Mouse (Mus musculus) kidney, adult 11 months (tissue): ENCODE measurements around the gene Mapkapk2.

Experiments used
- DNase-seq: peaks from one replicate; pipeline ENCODE4 v3.0.0; 2022

Mapkapk2 gene

GRCm38 (mm10) chr1:131080686-131081085, 16.9 kb downstream of the Mapkapk2 start:
- DNase-seq, result no peak

GRCm38 (mm10) chr1:131079762-131080161, 17.9 kb downstream of the Mapkapk2 start:
- DNase-seq, result no peak

- no peak for DNase-seq
Measured at GRCm38 (mm10) chr1:131078761-131079330, 18.8 kb downstream of the Mapkapk2 start.

GRCm38 (mm10) chr1:131075098-131075791, 22.4 kb downstream of the Mapkapk2 start:
- no peak for DNase-seq

GRCm38 (mm10) chr1:131074524-131074938, 23.1 kb downstream of the Mapkapk2 start:
- DNase-seq, result no peak

- no peak for DNase-seq
Measured at GRCm38 (mm10) chr1:131072376-131072990, 25.1 kb downstream of the Mapkapk2 start.

GRCm38 (mm10) chr1:131069010-131069409, 28.6 kb downstream of the Mapkapk2 start:
- no peak for DNase-seq

- DNase-seq, result peak; percentile 69
Measured at GRCm38 (mm10) chr1:131068011-131068727, 29.5 kb downstream of the Mapkapk2 start.

GRCm38 (mm10) chr1:131064202-131064601, 33.4 kb downstream of the Mapkapk2 start:
- no peak for DNase-seq

- DNase-seq, result no peak
Measured at GRCm38 (mm10) chr1:131062821-131063220, 34.8 kb downstream of the Mapkapk2 start.

GRCm38 (mm10) chr1:131061740-131062254, 35.8 kb downstream of the Mapkapk2 start:
- DNase-seq, result no peak

- DNase-seq, result no peak
Measured at GRCm38 (mm10) chr1:131060290-131061253, 37.1 kb downstream of the Mapkapk2 start.

GRCm38 (mm10) chr1:131059841-131060240, 37.8 kb downstream of the Mapkapk2 start:
- DNase-seq, result no peak

GRCm38 (mm10) chr1:131059411-131059810, 38.2 kb downstream of the Mapkapk2 start:
- no peak for DNase-seq

GRCm38 (mm10) chr1:131058431-131058830, 39.2 kb downstream of the Mapkapk2 start:
- DNase-seq, result no peak

- DNase-seq, result no peak
Measured at GRCm38 (mm10) chr1:131054251-131054650, 43.4 kb downstream of the Mapkapk2 start.

GRCm38 (mm10) chr1:131053656-131054055, 44.0 kb downstream of the Mapkapk2 start:
- no peak for DNase-seq

- peak; percentile 72 for DNase-seq
Measured at GRCm38 (mm10) chr1:131053239-131053638, 44.4 kb downstream of the Mapkapk2 start.

- no peak for DNase-seq
Measured at GRCm38 (mm10) chr1:131051073-131051472, 46.6 kb downstream of the Mapkapk2 start.

GRCm38 (mm10) chr1:131050617-131051016, 47.0 kb downstream of the Mapkapk2 start:
- no peak for DNase-seq

- DNase-seq, result no peak
Measured at GRCm38 (mm10) chr1:131050011-131050410, 47.6 kb downstream of the Mapkapk2 start.

GRCm38 (mm10) chr1:131049361-131049806, 48.2 kb downstream of the Mapkapk2 start:
- DNase-seq, result no peak
